Mouse (Mus musculus) midbrain, embryonic 14.5 days (tissue): ENCODE data around the gene Elavl1. TPM values are rescaled to one million over a fixed set of nuclear protein-coding genes. Genes with fewer than 3 reads are reported as not detected.
A peak's percentile ranks its signal among the peaks of the same experiment; 100 is the strongest.

Experiments
- ATAC-seq: fragments of 200-750 bp; cut with Nextera tagmentation; 2 replicates; pipeline ENCODE4 v1.8.0; 2017; ENCODE audit warnings: moderate number of reproducible peaks, moderate library complexity; ENCODE audit not compliant: low FRiP score, low TSS enrichment
- DNase-seq: peaks from one replicate; pipeline ENCODE4 v3.0.0-alpha.2; 2015
- H3K27ac ChIP-seq: fragments of 300-500 bp; sonication (generic); replicated peaks from 2 replicates; pipeline ENCODE4 v1.5.1; 2014; ENCODE audit warnings: mild to moderate bottlenecking, low read depth, low read length, moderate library complexity
- H3K27me3 ChIP-seq: fragments of 300-500 bp; sonication (generic); 2 replicates; pipeline ENCODE4 v1.6.1; 2014; ENCODE audit warnings: low read length, control low read depth, mixed read lengths; ENCODE audit not compliant: control insufficient read depth, insufficient read depth
- H3K36me3 ChIP-seq: fragments of 300-500 bp; sonication (generic); 2 replicates; pipeline ENCODE4 v1.6.1; 2014; ENCODE audit warnings: low read length, control low read depth; ENCODE audit not compliant: control insufficient read depth, insufficient read depth
- H3K4me1 ChIP-seq: fragments of 300-500 bp; sonication (generic); 2 replicates; pipeline ENCODE4 v1.6.1; 2014; ENCODE audit warnings: mild to moderate bottlenecking, antibody characterized with exemption, low read length, control low read depth; ENCODE audit not compliant: control insufficient read depth, insufficient read depth
- H3K4me2 ChIP-seq: fragments of 300-500 bp; sonication (generic); 2 replicates; pipeline ENCODE4 v1.6.1; 2014; ENCODE audit warnings: mild to moderate bottlenecking, low read length, moderate library complexity
- H3K4me3 ChIP-seq: fragments of 300-500 bp; sonication (generic); replicated peaks from 2 replicates; pipeline ENCODE4 v1.5.1; 2014; ENCODE audit warnings: low read depth, low read length
- H3K9ac ChIP-seq: fragments of 300-500 bp; sonication (generic); replicated peaks from 2 replicates; pipeline ENCODE4 v1.6.1; 2014; ENCODE audit warnings: mild to moderate bottlenecking, low read length, moderate library complexity
- H3K9me3 ChIP-seq: fragments of 300-500 bp; sonication (generic); 2 replicates; pipeline ENCODE4 v1.6.1; 2016; ENCODE audit warnings: low read length, control low read depth, mixed read lengths; ENCODE audit not compliant: control insufficient read depth
- WGBS: fragments of 180-500 bp; shearing (Covaris S2); extraction: QIAGEN DNeasy Blood & Tissue Kit; methylation state at CpG from one replicate; pipeline ENCODE4 v1.1.7; 2014; 5-methylcytosine and 5-hydroxymethylcytosine counted together
- polyA plus RNA-seq: library from polyadenylated mRNA; unstranded; fragments of >200 nt; fragmentation: Nextera tagmentation; extraction: Ambion mirVana; gene quantifications from 2 replicates; pipeline ENCODE4 v1.2.1, GENCODE M21; 2014

Elavl1 gene
- polyA plus RNA-seq, result 89.3 and 157 TPM in 2 replicates

GRCm38 (mm10) chr8:4324983-4325750 lies at the start of gene Elavl1, which contains the start of gene Ccl25:
TSS of gene Elavl1 (minus strand) at chr8:4325413.
TSS of gene Ccl25 (plus strand) at chr8:4325210.
- H3K4me1 ChIP-seq, result peaks cover 27% of the 10 kb centered on the region

DNA sequence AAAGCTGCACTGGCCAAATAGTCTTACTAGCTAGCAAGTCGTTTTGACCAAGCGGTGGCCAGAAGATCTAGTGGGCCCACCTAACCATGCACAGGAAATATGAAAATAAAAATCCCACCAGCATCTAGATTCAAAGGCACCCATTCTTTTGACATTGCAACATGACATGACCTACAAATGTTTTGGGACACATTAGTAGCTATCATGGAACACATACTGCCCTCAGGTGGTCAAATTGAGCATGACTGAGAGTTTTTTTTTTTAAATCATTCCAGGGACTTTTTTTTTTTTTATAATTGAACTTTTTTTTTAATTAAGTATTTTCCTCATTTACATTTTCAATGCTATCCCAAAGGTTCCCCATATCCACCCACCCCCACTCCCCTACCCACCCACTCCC lies 47.4 kb upstream of the Elavl1 start:
- H3K4me2 ChIP-seq, result no peak overlapping the region
- H3K4me3 ChIP-seq, result no peak overlapping the region
- H3K4me1 ChIP-seq, result no peaks in the 10 kb centered on the region
- ATAC-seq (no peak), DNase-seq (peak; percentile 7)
- H3K27ac ChIP-seq, result no peak overlapping the region
- no peaks in the 10 kb centered on the region for H3K36me3 ChIP-seq
- no peak overlapping the region for H3K9ac ChIP-seq
- no peaks in the 10 kb centered on the region for H3K9me3 ChIP-seq
- H3K27me3 ChIP-seq, result no peaks in the 10 kb centered on the region
- 66% methylated on average over 2 of the region's 2 CpGs for WGBS

More at GRCm38 (mm10) chr8:4324983-4325750, at the start of gene Elavl1, which contains the start of gene Ccl25:
- Histone ChIP-seq H3K4me2 (peak within 1 kb of the TSS; percentile 75), H3K36me3 (peaks cover 41% of the 10 kb centered on the region), H3K9me3 (no peaks in the 10 kb centered on the region), H3K27ac (peak within 1 kb of the TSS; percentile 87), H3K4me3 (peak within 1 kb of the TSS; percentile 99), H3K9ac (peak within 1 kb of the TSS; percentile 99), H3K27me3 (no peaks in the 10 kb centered on the region)
- ATAC-seq (peak; percentile 99), DNase-seq (peak; percentile 98)
- WGBS, result under 1% methylated on average over 76 of the region's 78 CpGs

DNA sequence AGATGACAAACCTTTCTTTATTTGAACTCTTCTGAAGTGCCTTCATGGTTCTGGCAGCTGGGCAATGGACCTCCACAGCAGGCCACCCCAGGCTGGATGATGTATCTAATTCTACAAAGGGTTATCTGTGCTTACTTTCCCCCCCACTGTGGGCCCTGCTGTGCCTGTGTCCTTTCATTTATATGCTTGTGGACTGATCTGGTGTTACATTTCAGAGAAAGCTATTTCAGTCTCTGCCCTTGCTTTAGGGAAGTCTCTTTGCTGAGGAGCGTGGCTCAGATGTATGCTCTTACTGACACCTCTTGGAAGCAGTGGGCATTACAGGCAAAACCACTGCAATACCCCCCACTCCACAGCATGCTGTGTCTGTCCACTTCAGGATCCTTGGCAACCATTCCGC lies 44.9 kb upstream of the Elavl1 start:
- Histone ChIP-seq H3K27me3 (no peaks in the 10 kb centered on the region), H3K36me3 (no peaks in the 10 kb centered on the region), H3K4me2 (no peak overlapping the region), H3K4me3 (no peak overlapping the region), H3K9ac (no peak overlapping the region), H3K27ac (no peak overlapping the region), H3K4me1 (no peaks in the 10 kb centered on the region), H3K9me3 (no peaks in the 10 kb centered on the region)
- WGBS, result 39% methylated on average over 2 of the region's 2 CpGs
- ATAC-seq (no peak), DNase-seq (peak; percentile 8)

- no peak overlapping the region for H3K4me2 ChIP-seq
- no peaks in the 10 kb centered on the region for H3K36me3 ChIP-seq
- no peak for ATAC-seq
- WGBS, result 94% methylated on average over 4 of the region's 4 CpGs
- no peak for DNase-seq
- no peak overlapping the region for H3K4me3 ChIP-seq
- no peak overlapping the region for H3K9ac ChIP-seq
- no peaks in the 10 kb centered on the region for H3K9me3 ChIP-seq
- H3K27ac ChIP-seq, result no peak overlapping the region
- no peaks in the 10 kb centered on the region for H3K4me1 ChIP-seq
- H3K27me3 ChIP-seq, result no peaks in the 10 kb centered on the region
Observed at GRCm38 (mm10) chr8:4368470-4368869, 43.3 kb upstream of the Elavl1 start.

DNA sequence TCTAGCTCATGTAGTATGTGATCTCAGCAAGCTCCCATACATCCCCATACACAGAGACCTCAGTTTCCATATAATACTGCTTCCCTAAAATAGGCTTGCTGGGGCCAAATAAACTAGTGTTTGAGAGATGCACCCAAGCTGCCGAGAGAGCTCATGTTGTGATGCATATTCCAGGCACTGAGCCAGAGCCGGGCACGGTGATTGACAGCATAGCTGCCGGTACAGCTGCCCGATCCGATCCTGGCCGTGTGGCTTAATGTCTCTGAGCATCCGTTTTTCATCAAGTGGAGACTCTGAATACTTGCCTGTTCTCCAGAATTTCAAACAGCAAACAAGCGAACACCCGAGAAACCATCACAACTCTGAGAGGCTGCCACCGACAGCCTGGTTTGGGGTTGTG lies 42.6 kb upstream of the Elavl1 start:
- H3K4me2 ChIP-seq, result no peak overlapping the region
- no peak overlapping the region for H3K27ac ChIP-seq
- H3K4me3 ChIP-seq, result no peak overlapping the region
- no peak overlapping the region for H3K9ac ChIP-seq
- H3K9me3 ChIP-seq, result no peaks in the 10 kb centered on the region
- 74% methylated on average over 11 of the region's 11 CpGs for WGBS
- H3K36me3 ChIP-seq, result no peaks in the 10 kb centered on the region
- H3K27me3 ChIP-seq, result no peaks in the 10 kb centered on the region
- peak; percentile 34 for DNase-seq
- H3K4me1 ChIP-seq, result no peaks in the 10 kb centered on the region
- no peak for ATAC-seq

DNA sequence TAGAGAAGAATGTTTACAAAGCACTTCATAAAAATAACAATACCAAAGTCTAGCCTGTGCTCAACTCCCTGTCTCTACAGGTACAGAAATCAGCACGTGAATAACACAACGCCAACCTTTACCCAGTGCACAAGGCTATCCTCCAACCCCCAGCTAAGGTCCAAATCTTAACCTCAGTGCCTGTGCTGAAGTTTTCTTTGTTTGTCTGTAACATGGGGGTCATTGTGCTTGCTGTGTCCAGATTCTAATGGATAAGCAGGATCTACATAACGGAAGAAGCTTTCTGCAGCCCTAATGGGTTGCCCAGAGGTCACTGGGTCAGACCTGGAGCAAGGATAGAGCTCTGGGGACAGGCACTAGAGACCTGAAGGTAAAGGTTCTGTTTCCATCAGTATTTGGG lies 41.0 kb upstream of the Elavl1 start:
- Histone ChIP-seq H3K9ac (no peak overlapping the region), H3K4me1 (no peaks in the 10 kb centered on the region), H3K9me3 (no peaks in the 10 kb centered on the region), H3K4me3 (no peak overlapping the region), H3K27me3 (no peaks in the 10 kb centered on the region), H3K36me3 (no peaks in the 10 kb centered on the region), H3K27ac (no peak overlapping the region), H3K4me2 (no peak overlapping the region)
- WGBS, result 91% methylated on average over 3 of the region's 3 CpGs
- DNase-seq (no peak), ATAC-seq (no peak)

DNA sequence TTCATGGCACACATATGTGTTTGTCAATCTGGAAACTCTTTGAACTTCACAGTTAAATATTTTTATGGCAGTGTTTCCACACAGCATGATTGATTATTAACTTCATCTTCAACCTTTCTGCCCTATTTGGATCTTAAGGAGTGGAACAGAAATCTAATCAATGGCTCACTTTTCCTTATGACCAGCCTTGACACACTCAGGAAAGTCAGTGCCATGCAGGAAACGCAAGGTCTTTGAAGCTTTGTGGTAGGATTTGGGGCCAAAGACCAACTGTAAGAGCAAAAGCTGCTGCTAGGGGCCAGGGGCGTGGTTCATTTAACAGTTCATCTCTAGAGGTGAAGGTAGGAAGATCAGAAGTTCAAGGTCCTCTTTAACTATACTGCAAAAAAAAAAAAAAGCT lies 35.7 kb upstream of the Elavl1 start:
- Histone ChIP-seq H3K27ac (no peak overlapping the region), H3K4me2 (no peak overlapping the region), H3K9ac (no peak overlapping the region), H3K36me3 (no peaks in the 10 kb centered on the region), H3K9me3 (no peaks in the 10 kb centered on the region), H3K4me3 (no peak overlapping the region), H3K27me3 (no peaks in the 10 kb centered on the region), H3K4me1 (no peaks in the 10 kb centered on the region)
- DNase-seq (no peak), ATAC-seq (no peak)
- 78% methylated on average over 2 of the region's 2 CpGs for WGBS

DNA sequence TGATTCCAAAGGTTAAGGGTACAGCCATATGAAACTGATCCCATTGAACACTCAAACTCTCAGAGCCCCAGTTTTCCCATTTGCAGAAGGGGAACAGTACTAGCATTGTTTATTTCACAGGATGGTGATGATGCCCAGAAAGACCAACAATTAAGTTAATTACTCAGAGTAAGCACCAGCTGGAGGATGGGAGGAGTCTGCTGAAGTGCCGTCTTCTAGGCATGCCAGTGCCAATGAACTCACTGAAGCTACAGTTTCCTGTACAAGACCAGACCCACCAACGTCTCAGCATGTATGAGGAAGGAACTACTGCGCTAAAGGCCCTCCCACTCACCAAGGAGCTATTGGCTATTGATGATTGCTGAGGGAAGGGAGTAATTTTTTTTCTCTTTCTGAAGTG lies 34.1 kb upstream of the Elavl1 start:
- Histone ChIP-seq H3K36me3 (no peaks in the 10 kb centered on the region), H3K27me3 (no peaks in the 10 kb centered on the region), H3K9ac (no peak overlapping the region), H3K27ac (no peak overlapping the region), H3K4me2 (no peak overlapping the region), H3K9me3 (no peaks in the 10 kb centered on the region), H3K4me1 (no peaks in the 10 kb centered on the region), H3K4me3 (no peak overlapping the region)
- ATAC-seq (no peak), DNase-seq (no peak)
- WGBS, result 84% methylated on average over 3 of the region's 3 CpGs

GRCm38 (mm10) chr8:4355455-4355854 lies 30.2 kb upstream of the Elavl1 start:
- Histone ChIP-seq H3K4me1 (no peaks in the 10 kb centered on the region), H3K36me3 (no peaks in the 10 kb centered on the region), H3K9me3 (no peaks in the 10 kb centered on the region), H3K4me3 (no peak overlapping the region), H3K27me3 (no peaks in the 10 kb centered on the region), H3K9ac (no peak overlapping the region), H3K4me2 (no peak overlapping the region), H3K27ac (no peak overlapping the region)
- WGBS, result 94% methylated on average over 10 of the region's 10 CpGs
- no peak for ATAC-seq
- no peak for DNase-seq
